Mouse (Mus musculus) central nervous system, embryonic 11.5 days (tissue): Measurements from ENCODE around the gene Gng5. TPM values are rescaled to one million over a fixed set of nuclear protein-coding genes. Genes with fewer than 3 reads are reported as not detected.

Experiments
- polyA plus RNA-seq: library from polyadenylated mRNA; depleted of rRNA; stranded (reverse); fragments of >200 nt; gene quantifications from 2 replicates; pipeline ENCODE4 v1.2.3, GENCODE M21; 2012; rRNA removed

Gene Gng5
- 203 and 429 TPM in 2 replicates for polyA plus RNA-seq

GRCm38 (mm10) chr3:146499431-146500002, at the start of gene Gng5, which contains the start of gene Spata1:
Gene Gng5, plus strand, starts transcription at chr3:146499807.
Gene Spata1, minus strand, starts transcription at chr3:146499753.

DNA sequence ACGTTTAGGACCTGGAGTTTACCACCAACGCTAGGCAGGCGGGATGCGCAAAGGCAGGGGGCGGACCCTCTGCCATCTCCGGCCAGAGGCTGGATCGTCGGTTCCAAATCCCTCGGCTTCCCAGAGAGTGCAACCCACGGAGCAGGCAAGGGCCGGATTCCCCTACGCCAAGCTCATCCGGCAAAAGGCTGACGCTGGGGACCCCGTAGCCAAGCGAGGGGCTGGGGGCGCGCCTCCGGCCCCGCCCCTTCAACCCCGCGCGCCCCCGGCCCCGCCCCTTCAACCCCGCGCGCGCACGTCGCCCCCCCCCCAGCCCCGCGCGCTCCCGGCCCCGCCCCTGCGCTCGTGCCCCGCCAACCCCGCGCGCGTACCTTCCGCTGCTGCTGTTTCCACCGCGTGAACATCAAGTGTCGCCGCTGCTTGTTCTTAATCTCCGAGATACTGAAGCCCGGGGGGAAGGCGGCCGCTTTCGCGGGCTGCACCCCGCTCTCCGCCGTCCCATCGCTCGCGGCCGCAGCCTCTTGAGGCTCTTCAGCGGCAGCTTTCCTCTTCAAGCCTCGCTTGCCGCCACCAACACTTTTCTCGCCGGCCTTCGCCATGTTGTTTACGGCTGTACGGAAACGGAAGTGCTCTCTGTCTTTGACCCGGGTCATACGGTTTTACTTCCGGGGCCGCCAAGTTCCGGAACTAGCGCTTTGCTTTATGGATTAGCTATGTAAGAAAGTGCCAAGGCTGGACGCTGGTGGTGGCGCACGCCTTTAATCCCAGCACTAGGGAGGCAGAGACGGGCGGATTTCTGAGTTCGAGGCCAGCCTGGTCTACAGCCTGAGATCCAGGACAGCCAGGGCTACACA, 21.4 kb downstream of the Gng5 start, which contains the start of gene Rpf1:
TSS of gene Rpf1 (minus strand) at position 632 of the 854 bp plus-strand sequence.

Other genes with a start within 250 kb of the Gng5 start
- gene Ssx2ip, start 95.2 kb upstream of the Gng5 start, polyA plus RNA-seq, result 17.2 and 22.1 TPM in 2 replicates
- gene Ctbs, start 50.0 kb upstream of the Gng5 start, polyA plus RNA-seq, result 2.1 and 4.1 TPM in 2 replicates
- gene Spata1, start 54 bp upstream of the Gng5 start, polyA plus RNA-seq, result 9.0 and 11.3 TPM in 2 replicates
- 55.2 and 63.2 TPM in 2 replicates for gene Rpf1, start 21.6 kb downstream of the Gng5 start, polyA plus RNA-seq
- 0.16 TPM in 1 of 2 replicates, not detected in the other for gene Uox, start 70.6 kb downstream of the Gng5 start, polyA plus RNA-seq
- 0.05 TPM in 1 of 2 replicates, not detected in the other for gene Dnase2b, start 115.8 kb downstream of the Gng5 start, polyA plus RNA-seq
- gene 4930503B20Rik, start 151.5 kb downstream of the Gng5 start, polyA plus RNA-seq, result 0.12 TPM in 1 of 2 replicates, not detected in the other
- 0.26 and 0.42 TPM in 2 replicates for gene Samd13, start 185.8 kb downstream of the Gng5 start, polyA plus RNA-seq